Mouse (Mus musculus) right cerebral cortex, postnatal 14 days (tissue): ENCODE measurements around the gene 0610030E20Rik.

Source experiments
- DNase-seq: peaks from one replicate; pipeline ENCODE4 v3.0.0; 2022

0610030E20Rik gene

GRCm38 (mm10) chr6:72350214-72350613 is 3.1 kb downstream of the 0610030E20Rik start:
- no peak for DNase-seq

- DNase-seq, result peak; percentile 48
These were observed 5.7 kb downstream of the 0610030E20Rik start for GRCm38 (mm10) chr6:72352636-72353405.

- no peak for DNase-seq
These were observed 6.9 kb downstream of the 0610030E20Rik start for GRCm38 (mm10) chr6:72354025-72354424.

- DNase-seq, result peak; percentile 78
These were observed 8.2 kb downstream of the 0610030E20Rik start, which contains the start of gene Tmem150a for GRCm38 (mm10) chr6:72355066-72355911. Tmem150a (plus strand) TSS chr6:72355447.

GRCm38 (mm10) chr6:72356001-72356532 is 8.9 kb downstream of the 0610030E20Rik start:
- no peak for DNase-seq

- DNase-seq, result no peak
These were observed 10.3 kb downstream of the 0610030E20Rik start for GRCm38 (mm10) chr6:72357164-72358079.

- DNase-seq, result no peak
These were observed 11.1 kb downstream of the 0610030E20Rik start for GRCm38 (mm10) chr6:72358086-72358764.

- no peak for DNase-seq
These were observed 12.2 kb downstream of the 0610030E20Rik start for GRCm38 (mm10) chr6:72359343-72359742.

- no peak for DNase-seq
These were observed 12.9 kb downstream of the 0610030E20Rik start for GRCm38 (mm10) chr6:72359891-72360598.

GRCm38 (mm10) chr6:72360599-72360935 is 13.4 kb downstream of the 0610030E20Rik start:
- no peak for DNase-seq

GRCm38 (mm10) chr6:72361121-72361551 is 14.0 kb downstream of the 0610030E20Rik start:
- no peak for DNase-seq

GRCm38 (mm10) chr6:72362132-72363028 is 15.3 kb downstream of the 0610030E20Rik start:
- peak; percentile 88 for DNase-seq

GRCm38 (mm10) chr6:72364009-72364408 is 16.9 kb downstream of the 0610030E20Rik start:
- DNase-seq, result no peak

GRCm38 (mm10) chr6:72364985-72365384 is 17.9 kb downstream of the 0610030E20Rik start:
- no peak for DNase-seq

- DNase-seq, result no peak
These were observed 19.2 kb downstream of the 0610030E20Rik start for GRCm38 (mm10) chr6:72366304-72366703.

- DNase-seq, result no peak
These were observed 19.8 kb downstream of the 0610030E20Rik start, which contains the start of gene Rnf181 for GRCm38 (mm10) chr6:72366844-72367443. Rnf181 (minus strand) TSS chr6:72366956.

- no peak for DNase-seq
These were observed 20.4 kb downstream of the 0610030E20Rik start for GRCm38 (mm10) chr6:72367460-72367974.

- DNase-seq, result no peak
These were observed 22.4 kb downstream of the 0610030E20Rik start for GRCm38 (mm10) chr6:72369557-72369956.

- DNase-seq, result no peak
These were observed 23.0 kb downstream of the 0610030E20Rik start for GRCm38 (mm10) chr6:72370091-72370490.
